In genomic region chr7:19068707-19069106, GRCm38 (mm10) we compare ENCODE assay signal across 8 mouse cellular contexts. TPM values are rescaled to one million over a fixed set of nuclear protein-coding genes. Genes with fewer than 3 reads are reported as not detected.
A peak's percentile ranks its signal among the peaks of the same experiment; 100 is the strongest.
DNase-seq lines count a peak whose midpoint lies in the region; ATAC-seq and TF ChIP-seq lines count a peak whose summit lies in the region.

No protein-coding gene starts in this region.

- ATAC-seq in midbrain, embryonic 13.5 days, result no peak
- ATAC-seq in erythroblast, adult 5-6 weeks (replicated peaks; ENCODE audit: low FRiP score, poor library complexity, severe bottlenecking), result peak; percentile 44; the same call in 1 of the 2 replicates

- no peak overlapping the region for H3K4me2 ChIP-seq in midbrain, embryonic 13.5 days (replicated peaks)

- TF ChIP-seq POLR2A in cerebellum, adult 2 months (IDR thresholded peaks at IDR 0.05; ENCODE audit: borderline replicate concordance, insufficient read depth, low read length), result no peak

- no peak overlapping the region for H3K4me3 ChIP-seq in cerebellum, adult 2 months (replicated peaks; ENCODE audit: insufficient read depth, low read depth, low read length)
- H3K4me3 ChIP-seq in midbrain, embryonic 10.5 days, result no peak overlapping the region
- H3K4me3 ChIP-seq in midbrain, embryonic 13.5 days (replicated peaks), result no peak overlapping the region

- DNase-seq in cerebellum, adult 2 months, result peak in 1 of 2 experiments; percentile 68
- DNase-seq in cerebellum, adult 11-12 months, result no peak
- DNase-seq in midbrain, embryonic 10.5 days (ENCODE audit: low spot score), result peak; percentile 73
- peak; percentile 81 for DNase-seq in adrenal gland, postnatal 14 days
- peak; percentile 64 to 69 for DNase-seq in lung, adult 18-20 months
- DNase-seq in spleen, postnatal 10 days (ENCODE audit: low spot score in 2 of 2), result peak; percentile 67 to 85

- H3K27ac ChIP-seq in cerebellum, adult 2 months (ENCODE audit: insufficient read depth, low read length), result no peak overlapping the region
- H3K27ac ChIP-seq in midbrain, embryonic 10.5 days (replicated peaks), result no peak overlapping the region
- H3K27ac ChIP-seq in midbrain, embryonic 13.5 days, result no peak overlapping the region

- peak; percentile 70 for TF ChIP-seq CTCF in cerebellum, adult 2 months (IDR thresholded peaks at IDR 0.05; ENCODE audit: borderline replicate concordance, insufficient read depth, low read depth, low read length)

- 1% methylated on average over 2 of the region's 2 CpGs for WGBS in cerebellum, adult 2 months
- WGBS in midbrain, embryonic 10.5 days, result 9% methylated on average over 2 of the region's 2 CpGs
- 14% methylated on average over 2 of the region's 2 CpGs for WGBS in midbrain, embryonic 13.5 days

- H3K27me3 ChIP-seq in cerebellum, adult 2 months (ENCODE audit: control insufficient read depth, insufficient read depth, low read length), result no peaks in the 10 kb centered on the region; the same call in 1 of the 2 replicates
- H3K27me3 ChIP-seq in midbrain, embryonic 10.5 days (ENCODE audit: low read depth, poor library complexity, severe bottlenecking), result peaks cover 38% of the 10 kb centered on the region
- peaks cover 35% of the 10 kb centered on the region for H3K27me3 ChIP-seq in midbrain, embryonic 13.5 days

- no peak overlapping the region for H3K9ac ChIP-seq in midbrain, embryonic 13.5 days (replicated peaks)

- H3K36me3 ChIP-seq in midbrain, embryonic 10.5 days, result no peaks in the 10 kb centered on the region
- no peaks in the 10 kb centered on the region for H3K36me3 ChIP-seq in midbrain, embryonic 13.5 days

- H3K9me3 ChIP-seq in midbrain, embryonic 10.5 days (replicated peaks), result 0 out of 2 replicates have a peak, but pooled peaks cover 4% of the 10 kb centered on the region
- no peaks in the 10 kb centered on the region for H3K9me3 ChIP-seq in midbrain, embryonic 13.5 days

- no peaks in the 10 kb centered on the region for H3K4me1 ChIP-seq in cerebellum, adult 2 months (ENCODE audit: control insufficient read depth, insufficient read depth, low read length)
- no peaks in the 10 kb centered on the region for H3K4me1 ChIP-seq in midbrain, embryonic 10.5 days
- H3K4me1 ChIP-seq in midbrain, embryonic 13.5 days (replicated peaks), result no peaks in the 10 kb centered on the region

RNA-seq across cellular contexts. Expression of gene Dmwd, which starts 7.3 kb away (rescaled TPM):
- polyA plus RNA-seq in cerebellum, adult 2 months (2012; rRNA removed), result 116 and 117 TPM in 2 replicates
- polyA plus RNA-seq in midbrain, embryonic 10.5 days (2016; fragmentation: Nextera tagmentation; extraction: Ambion mirVana), result 17.3 and 18.0 TPM in 2 replicates
- polyA plus RNA-seq in midbrain, embryonic 13.5 days (2015; fragmentation: Nextera tagmentation; extraction: Ambion mirVana), result 25.3 TPM in 2 replicates
- total RNA-seq in adrenal gland, postnatal 14 days (2021), result 45.7 and 47.7 TPM in 2 replicates
- 1.9 and 3.1 TPM in 2 replicates for total RNA-seq in erythroblast, adult 5-6 weeks (2015; ENCODE audit: low replicate concordance)
- total RNA-seq in erythroblast, adult 5-6 weeks (2017; ENCODE audit: low replicate concordance), result 1.0 and 2.6 TPM in 2 replicates

RNA-seq across cellular contexts. Expression of gene Rsph6a, which starts 14.2 kb away (rescaled TPM):
- 0.10 TPM in 1 of 2 replicates, not detected in the other for polyA plus RNA-seq in cerebellum, adult 2 months (2012; rRNA removed)
- polyA plus RNA-seq in midbrain, embryonic 10.5 days (2016; fragmentation: Nextera tagmentation; extraction: Ambion mirVana), result not detected in 2 replicates
- 0.09 TPM in 1 of 2 replicates, not detected in the other for polyA plus RNA-seq in midbrain, embryonic 13.5 days (2015; fragmentation: Nextera tagmentation; extraction: Ambion mirVana)
- total RNA-seq in adrenal gland, postnatal 14 days (2021), result not detected in 2 replicates
- total RNA-seq in erythroblast, adult 5-6 weeks (2015; ENCODE audit: low replicate concordance), result not detected in 2 replicates
- total RNA-seq in erythroblast, adult 5-6 weeks (2017; ENCODE audit: low replicate concordance), result not detected in 2 replicates

RNA-seq across cellular contexts. Expression of gene Dmpk, which starts 14.9 kb away (rescaled TPM):
- polyA plus RNA-seq in cerebellum, adult 2 months (2012; rRNA removed), result 38.9 and 40.1 TPM in 2 replicates
- polyA plus RNA-seq in midbrain, embryonic 10.5 days (2016; fragmentation: Nextera tagmentation; extraction: Ambion mirVana), result 8.2 and 8.8 TPM in 2 replicates
- polyA plus RNA-seq in midbrain, embryonic 13.5 days (2015; fragmentation: Nextera tagmentation; extraction: Ambion mirVana), result 8.8 and 15.6 TPM in 2 replicates
- total RNA-seq in adrenal gland, postnatal 14 days (2021), result 64.2 and 65.6 TPM in 2 replicates
- 3.8 TPM in 1 of 2 replicates, not detected in the other for total RNA-seq in erythroblast, adult 5-6 weeks (2015; ENCODE audit: low replicate concordance)
- 4.3 and 6.0 TPM in 2 replicates for total RNA-seq in erythroblast, adult 5-6 weeks (2017; ENCODE audit: low replicate concordance)

RNA-seq across cellular contexts. Expression of gene Six5, which starts 25.7 kb away (rescaled TPM):
- 3.5 and 4.6 TPM in 2 replicates for polyA plus RNA-seq in cerebellum, adult 2 months (2012; rRNA removed)
- 7.2 and 8.0 TPM in 2 replicates for polyA plus RNA-seq in midbrain, embryonic 10.5 days (2016; fragmentation: Nextera tagmentation; extraction: Ambion mirVana)
- 2.7 and 3.2 TPM in 2 replicates for polyA plus RNA-seq in midbrain, embryonic 13.5 days (2015; fragmentation: Nextera tagmentation; extraction: Ambion mirVana)
- total RNA-seq in adrenal gland, postnatal 14 days (2021), result 13.3 and 15.3 TPM in 2 replicates
- total RNA-seq in erythroblast, adult 5-6 weeks (2015; ENCODE audit: low replicate concordance), result 0.42 TPM in 1 of 2 replicates, not detected in the other
- not detected in 2 replicates for total RNA-seq in erythroblast, adult 5-6 weeks (2017; ENCODE audit: low replicate concordance)

RNA-seq across cellular contexts. Expression of gene Sympk, which starts 44.5 kb away (rescaled TPM):
- polyA plus RNA-seq in cerebellum, adult 2 months (2012; rRNA removed), result 112 and 113 TPM in 2 replicates
- polyA plus RNA-seq in midbrain, embryonic 10.5 days (2016; fragmentation: Nextera tagmentation; extraction: Ambion mirVana), result 40.3 and 45.7 TPM in 2 replicates
- 31.8 and 37.2 TPM in 2 replicates for polyA plus RNA-seq in midbrain, embryonic 13.5 days (2015; fragmentation: Nextera tagmentation; extraction: Ambion mirVana)
- 83.7 and 84.3 TPM in 2 replicates for total RNA-seq in adrenal gland, postnatal 14 days (2021)
- total RNA-seq in erythroblast, adult 5-6 weeks (2015; ENCODE audit: low replicate concordance), result 15.2 and 35.9 TPM in 2 replicates
- 7.8 and 21.0 TPM in 2 replicates for total RNA-seq in erythroblast, adult 5-6 weeks (2017; ENCODE audit: low replicate concordance)
